In the genomic region with DNA sequence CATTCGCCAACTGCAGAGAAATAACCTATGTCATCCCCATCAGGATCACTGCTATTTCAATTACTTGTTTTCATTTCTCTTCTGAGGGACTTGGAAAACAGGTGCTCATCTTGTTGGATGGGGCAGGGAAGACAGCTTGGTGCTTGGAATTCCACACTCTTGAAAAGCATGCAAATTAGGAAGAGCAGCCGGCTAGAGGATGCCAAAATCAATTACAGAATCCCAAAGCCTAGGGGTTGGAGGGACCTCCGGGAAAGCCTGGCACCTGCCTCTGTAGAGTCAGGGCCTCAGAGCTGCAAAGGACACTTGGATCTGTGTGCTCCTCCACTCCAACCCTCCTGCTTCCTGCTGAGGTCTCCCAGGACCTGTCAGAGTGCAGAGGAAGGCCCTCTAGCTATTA, we compare ENCODE assay signal across 19 mouse cellular contexts. TPM values are rescaled to one million over a fixed set of nuclear protein-coding genes. Genes with fewer than 3 reads are reported as not detected.
DNase-seq lines count a peak whose midpoint lies in the region; ATAC-seq and TF ChIP-seq lines count a peak whose summit lies in the region.
"Had no signal": no experiment of that assay in that cellular context is flagged by ENCODE, and none has a peak within 500 bp of the region (broad histone marks: within the 10 kb centered on the region; RNA-seq: fewer than 3 reads in every experiment).

No protein-coding gene starts in this region.

- no peaks in the 10 kb centered on the region for H3K36me3 ChIP-seq in forebrain, embryonic 13.5 days (ENCODE audit: poor library complexity, severe bottlenecking)
- no peaks in the 10 kb centered on the region for H3K36me3 ChIP-seq in forebrain, embryonic 10.5 days (replicated peaks)
- no peaks in the 10 kb centered on the region for H3K36me3 ChIP-seq in E14TG2a.4 (ENCODE audit: insufficient read depth, low read length)
- no peaks in the 10 kb centered on the region for H3K36me3 ChIP-seq in hindbrain, embryonic 16.5 days (ENCODE audit: control insufficient read depth, insufficient read depth, low read length)
- H3K36me3 ChIP-seq: heart, embryonic 10.5 days; liver, embryonic 15.5 days had no signal

- no peak overlapping the region for H3K4me2 ChIP-seq in forebrain, embryonic 13.5 days
- H3K4me2 ChIP-seq in hindbrain, embryonic 16.5 days (ENCODE audit: low read length): no peak overlapping the region
- H3K4me2 ChIP-seq: liver, embryonic 15.5 days had no signal

- no peak overlapping the region for H3K9ac ChIP-seq in forebrain, embryonic 13.5 days
- no peak overlapping the region for H3K9ac ChIP-seq in hindbrain, embryonic 16.5 days (ENCODE audit: low read depth, low read length)
- H3K9ac ChIP-seq: liver, embryonic 15.5 days had no signal

- H3K4me1 ChIP-seq in forebrain, embryonic 13.5 days: peaks cover 35% of the 10 kb centered on the region
- peaks cover 30% of the 10 kb centered on the region for H3K4me1 ChIP-seq in forebrain, embryonic 10.5 days
- peaks cover 54% of the 10 kb centered on the region for H3K4me1 ChIP-seq in E14TG2a.4 (replicated peaks; ENCODE audit: low read depth, low read length)
- H3K4me1 ChIP-seq in hindbrain, embryonic 16.5 days (ENCODE audit: control insufficient read depth, insufficient read depth, low read depth, low read length): no peaks in the 10 kb centered on the region
- H3K4me1 ChIP-seq: liver, embryonic 15.5 days had no signal

- DNase-seq in forebrain, embryonic 10.5 days (ENCODE audit: extremely low spot score, low spot score): no peak
- DNase-seq in ZHBTc4 (ENCODE audit: low read depth, low spot score): peak; percentile 43
- no peak for DNase-seq in layer of hippocampus, adult 18-20 months (ENCODE audit: low spot score in 2 of 2)
- no peak for DNase-seq in thymus, postnatal 25 days
- no peak for DNase-seq in thymus, postnatal 10 days (ENCODE audit: low spot score in 2 of 2)
- DNase-seq: adrenal gland, postnatal 14 days; cerebellum, adult 18-20 months; cerebellum, postnatal 25 days; embryo, embryonic 11 days; kidney, adult 18-20 months; kidney, postnatal 10 days; spleen, adult 18-20 months had no signal

- no peaks in the 10 kb centered on the region for H3K27me3 ChIP-seq in forebrain, embryonic 13.5 days
- peaks cover 10% of the 10 kb centered on the region; the same call in 1 of the 2 replicates for H3K27me3 ChIP-seq in forebrain, embryonic 10.5 days (ENCODE audit: poor library complexity, severe bottlenecking)
- peaks cover 5% of the 10 kb centered on the region for H3K27me3 ChIP-seq in E14TG2a.4 (ENCODE audit: insufficient read depth, low read length)
- H3K27me3 ChIP-seq in hindbrain, embryonic 16.5 days (replicated peaks; ENCODE audit: control insufficient read depth, insufficient read depth, low read length): no peaks in the 10 kb centered on the region

- 28% methylated on average over 3 of the region's 3 CpGs for WGBS in forebrain, embryonic 13.5 days
- 43% methylated on average over 3 of the region's 3 CpGs for WGBS in forebrain, embryonic 10.5 days
- 18% methylated on average over 3 of the region's 3 CpGs for WGBS in hindbrain, embryonic 16.5 days

- H3K9me3 ChIP-seq in forebrain, embryonic 13.5 days (replicated peaks): no peaks in the 10 kb centered on the region
- H3K9me3 ChIP-seq in forebrain, embryonic 10.5 days: no peaks in the 10 kb centered on the region
- H3K9me3 ChIP-seq in E14TG2a.4 (ENCODE audit: low read length): peaks cover 16% of the 10 kb centered on the region
- H3K9me3 ChIP-seq in hindbrain, embryonic 16.5 days (ENCODE audit: control insufficient read depth, low read length): no peaks in the 10 kb centered on the region
- H3K9me3 ChIP-seq: heart, embryonic 10.5 days; liver, embryonic 15.5 days had no signal

- peak overlapping the region; percentile 75 for H3K27ac ChIP-seq in forebrain, embryonic 13.5 days
- no peak overlapping the region for H3K27ac ChIP-seq in forebrain, embryonic 10.5 days
- H3K27ac ChIP-seq in hindbrain, embryonic 16.5 days (ENCODE audit: low read depth, low read length): no peak overlapping the region
- H3K27ac ChIP-seq: heart, embryonic 10.5 days; layer of hippocampus, adult 2 months; liver, embryonic 15.5 days had no signal

- TF ChIP-seq CTCF in E14TG2a.4 (conservative IDR thresholded peaks at IDR 0.05; ENCODE audit: low read length): no peak

- no peak overlapping the region for H3K4me3 ChIP-seq in forebrain, embryonic 13.5 days
- no peak overlapping the region for H3K4me3 ChIP-seq in forebrain, embryonic 10.5 days
- H3K4me3 ChIP-seq in E14TG2a.4 (replicated peaks; ENCODE audit: low read length): peak overlapping the region; percentile 20
- no peak overlapping the region for H3K4me3 ChIP-seq in hindbrain, embryonic 16.5 days (ENCODE audit: low read length)
- H3K4me3 ChIP-seq: heart, embryonic 10.5 days; layer of hippocampus, adult 2 months; liver, embryonic 15.5 days had no signal

- ATAC-seq in forebrain, embryonic 13.5 days: peak; percentile 37; the same call in 1 of the 2 replicates
- ATAC-seq in hindbrain, embryonic 16.5 days: 0 out of 2 replicates have a peak, but pooled peaks have one; percentile 40

RNA-seq across cellular contexts. Expression of gene Insyn1, which starts 38.9 kb away (rescaled TPM):
- 2.8 and 3.5 TPM in 2 replicates for polyA plus RNA-seq in forebrain, embryonic 13.5 days (2015; fragmentation: Nextera tagmentation; extraction: Ambion mirVana)
- polyA plus RNA-seq in forebrain, embryonic 10.5 days (2016; fragmentation: Nextera tagmentation; extraction: Ambion mirVana): 0.66 TPM in 2 replicates
- polyA plus RNA-seq in hindbrain, embryonic 16.5 days (2015; fragmentation: Nextera tagmentation; extraction: Ambion mirVana): 8.5 and 9.6 TPM in 2 replicates
- 100 to 1,000 TPM; 255 to 268 TPM for total RNA-seq in layer of hippocampus, adult 18-20 months (2021)
- total RNA-seq: monocyte, adult 5-6 weeks had no signal
- polyA plus RNA-seq: liver, embryonic 15.5 days had no signal
